ENCODE assay signal across 8 mouse cellular contexts in genomic region chr1:34472427-34473300, GRCm38 (mm10). TPM values are rescaled to one million over a fixed set of nuclear protein-coding genes. Genes with fewer than 3 reads are reported as not detected.
DNase-seq lines count a peak whose midpoint lies in the region; ATAC-seq and TF ChIP-seq lines count a peak whose summit lies in the region.

No protein-coding gene starts in this region.

- 2% methylated on average over 42 of the region's 43 CpGs for WGBS in forebrain, embryonic 11.5 days
- WGBS in limb, embryonic 14.5 days = 2% methylated on average over 40 of the region's 43 CpGs
- 1% methylated on average over 33 of the region's 43 CpGs for WGBS in midbrain, embryonic 13.5 days
- under 1% methylated on average over 41 of the region's 43 CpGs for WGBS in stomach, embryonic 15.5 days

- H3K27me3 ChIP-seq in E14TG2a.4 (ENCODE audit: insufficient read depth, low read length) = peaks cover 53% of the 10 kb centered on the region
- peaks cover 10% of the 10 kb centered on the region for H3K27me3 ChIP-seq in forebrain, embryonic 11.5 days (ENCODE audit: control insufficient read depth, insufficient read depth, low read length)
- H3K27me3 ChIP-seq in limb, embryonic 14.5 days (ENCODE audit: control insufficient read depth, insufficient read depth, low read length) = no peaks in the 10 kb centered on the region; the same call in 1 of the 2 replicates
- peaks cover 40% of the 10 kb centered on the region for H3K27me3 ChIP-seq in midbrain, embryonic 13.5 days
- H3K27me3 ChIP-seq in stomach, embryonic 15.5 days (replicated peaks) = no peaks in the 10 kb centered on the region

- peak overlapping the region; percentile 53 for H3K9ac ChIP-seq in forebrain, embryonic 11.5 days (ENCODE audit: low read length)
- H3K9ac ChIP-seq in limb, embryonic 14.5 days (ENCODE audit: low read depth, low read length, severe bottlenecking) = peak overlapping the region; percentile 57
- peak overlapping the region; percentile 59 for H3K9ac ChIP-seq in midbrain, embryonic 13.5 days (replicated peaks)
- peak overlapping the region; percentile 34; the same call in 1 of the 2 replicates for H3K9ac ChIP-seq in stomach, embryonic 15.5 days

- no peak for TF ChIP-seq CTCF in E14TG2a.4 (conservative IDR thresholded peaks at IDR 0.05; ENCODE audit: low read length)

- DNase-seq in forebrain, embryonic 11.5 days (ENCODE audit: low spot score) = peak; percentile 58
- peak; percentile 36 for DNase-seq in heart, postnatal 4 days
- DNase-seq in limb, embryonic 14.5 days (ENCODE audit: low spot score) = peak; percentile 38
- no peak for DNase-seq in left cerebral cortex, adult 11 months (ENCODE audit: low spot score)

- peaks cover 42% of the 10 kb centered on the region for H3K4me1 ChIP-seq in E14TG2a.4 (replicated peaks; ENCODE audit: low read depth, low read length)
- H3K4me1 ChIP-seq in forebrain, embryonic 11.5 days (replicated peaks; ENCODE audit: control insufficient read depth, insufficient read depth, low read length) = peaks cover 2% of the 10 kb centered on the region; the same call in 1 of the 2 replicates
- H3K4me1 ChIP-seq in limb, embryonic 14.5 days (ENCODE audit: control insufficient read depth, insufficient read depth, low read length) = peaks cover 5% of the 10 kb centered on the region; the same call in 1 of the 2 replicates
- peaks cover 14% of the 10 kb centered on the region for H3K4me1 ChIP-seq in midbrain, embryonic 13.5 days (replicated peaks)
- 0 out of 2 replicates have a peak, but pooled peaks cover 7% of the 10 kb centered on the region for H3K4me1 ChIP-seq in stomach, embryonic 15.5 days

- H3K36me3 ChIP-seq in E14TG2a.4 (ENCODE audit: insufficient read depth, low read length) = no peaks in the 10 kb centered on the region
- H3K36me3 ChIP-seq in forebrain, embryonic 11.5 days (ENCODE audit: control insufficient read depth, insufficient read depth, low read length) = no peaks in the 10 kb centered on the region
- no peaks in the 10 kb centered on the region for H3K36me3 ChIP-seq in limb, embryonic 14.5 days (ENCODE audit: control insufficient read depth, insufficient read depth, low read length)
- H3K36me3 ChIP-seq in midbrain, embryonic 13.5 days = no peaks in the 10 kb centered on the region
- no peaks in the 10 kb centered on the region for H3K36me3 ChIP-seq in stomach, embryonic 15.5 days

- peak overlapping the region; percentile 78 for H3K4me3 ChIP-seq in E14TG2a.4 (replicated peaks; ENCODE audit: low read length)
- H3K4me3 ChIP-seq in forebrain, embryonic 11.5 days (ENCODE audit: low read depth, low read length) = peak overlapping the region; percentile 41
- peak overlapping the region; percentile 55 for H3K4me3 ChIP-seq in limb, embryonic 14.5 days (replicated peaks; ENCODE audit: low read length)
- H3K4me3 ChIP-seq in midbrain, embryonic 13.5 days (replicated peaks) = peak overlapping the region; percentile 45
- peak overlapping the region; percentile 58 for H3K4me3 ChIP-seq in stomach, embryonic 15.5 days (replicated peaks)

- no peak for TF ChIP-seq POLR2A in limb, embryonic 14.5 days (IDR thresholded peaks at IDR 0.05; ENCODE audit: borderline replicate concordance, extremely low read depth, insufficient read depth, insufficient read length)

- H3K4me2 ChIP-seq in forebrain, embryonic 11.5 days (ENCODE audit: low read depth, low read length, severe bottlenecking) = peak overlapping the region; percentile 92
- peak overlapping the region; percentile 94 for H3K4me2 ChIP-seq in limb, embryonic 14.5 days (replicated peaks; ENCODE audit: low read depth, low read length, severe bottlenecking)
- peak overlapping the region; percentile 90 for H3K4me2 ChIP-seq in midbrain, embryonic 13.5 days (replicated peaks)
- H3K4me2 ChIP-seq in stomach, embryonic 15.5 days = peak overlapping the region; percentile 98

- no peaks in the 10 kb centered on the region for H3K9me3 ChIP-seq in E14TG2a.4 (ENCODE audit: low read length)
- H3K9me3 ChIP-seq in forebrain, embryonic 11.5 days (ENCODE audit: control insufficient read depth, low read length) = no peaks in the 10 kb centered on the region
- H3K9me3 ChIP-seq in limb, embryonic 14.5 days (ENCODE audit: control insufficient read depth, low read length) = no peaks in the 10 kb centered on the region
- H3K9me3 ChIP-seq in midbrain, embryonic 13.5 days = no peaks in the 10 kb centered on the region
- no peaks in the 10 kb centered on the region for H3K9me3 ChIP-seq in stomach, embryonic 15.5 days

- peak; percentile 87 for ATAC-seq in activated CD4-positive, CD25-positive, alpha-beta regulatory T cell, adult 4 months
- peak; percentile 63 for ATAC-seq in forebrain, embryonic 11.5 days (replicated peaks; ENCODE audit: low FRiP score)
- ATAC-seq in limb, embryonic 14.5 days (ENCODE audit: low FRiP score, low read depth) = peak; percentile 71
- peak; percentile 60 for ATAC-seq in midbrain, embryonic 13.5 days
- peak; percentile 66; the same call in 1 of the 2 replicates for ATAC-seq in stomach, embryonic 15.5 days (ENCODE audit: insufficient read depth, low FRiP score, low read depth)

- no peak overlapping the region for H3K27ac ChIP-seq in forebrain, embryonic 11.5 days (ENCODE audit: low read depth, low read length)
- no peak overlapping the region for H3K27ac ChIP-seq in limb, embryonic 14.5 days (replicated peaks; ENCODE audit: low read depth, low read length)
- H3K27ac ChIP-seq in midbrain, embryonic 13.5 days = no peak overlapping the region
- no peak overlapping the region for H3K27ac ChIP-seq in stomach, embryonic 15.5 days

RNA-seq across cellular contexts. Expression of gene Ptpn18, which starts 13.1 kb away (rescaled TPM):
- polyA plus RNA-seq in activated CD4-positive, CD25-positive, alpha-beta regulatory T cell, adult 4 months (2017; shearing (Covaris generic)) = 100 to 1,000 TPM; 175 to 257 TPM
- 4.6 and 7.0 TPM in 2 replicates for polyA plus RNA-seq in forebrain, embryonic 11.5 days (2014; fragmentation: Nextera tagmentation; extraction: Ambion mirVana)
- 1 to 10 TPM; 7.8 to 9.3 TPM for total RNA-seq in heart, postnatal 4 days (2021)
- 28.6 and 35.4 TPM in 2 replicates for polyA plus RNA-seq in limb, embryonic 14.5 days (2012; rRNA removed)
- 20.6 and 21.7 TPM in 2 replicates for polyA plus RNA-seq in limb, embryonic 14.5 days (2014; fragmentation: Nextera tagmentation; extraction: Ambion mirVana)
- 6.0 and 6.2 TPM in 2 replicates for polyA plus RNA-seq in midbrain, embryonic 13.5 days (2015; fragmentation: Nextera tagmentation; extraction: Ambion mirVana)
- 28.8 and 33.1 TPM in 2 replicates for polyA plus RNA-seq in stomach, embryonic 15.5 days (2015; fragmentation: Nextera tagmentation; extraction: Ambion mirVana)

RNA-seq across cellular contexts. Expression of gene Prss39, which starts 25.5 kb away (rescaled TPM):
- polyA plus RNA-seq in activated CD4-positive, CD25-positive, alpha-beta regulatory T cell, adult 4 months (2017; shearing (Covaris generic)) = under 1 TPM in 1 of 2 experiments, not detected in 1; 0.44 TPM
- not detected in 2 replicates for polyA plus RNA-seq in forebrain, embryonic 11.5 days (2014; fragmentation: Nextera tagmentation; extraction: Ambion mirVana)
- total RNA-seq in heart, postnatal 4 days (2021) = not detected
- not detected in 2 replicates for polyA plus RNA-seq in limb, embryonic 14.5 days (2012; rRNA removed)
- polyA plus RNA-seq in limb, embryonic 14.5 days (2014; fragmentation: Nextera tagmentation; extraction: Ambion mirVana) = not detected in 2 replicates
- not detected in 2 replicates for polyA plus RNA-seq in midbrain, embryonic 13.5 days (2015; fragmentation: Nextera tagmentation; extraction: Ambion mirVana)
- polyA plus RNA-seq in stomach, embryonic 15.5 days (2015; fragmentation: Nextera tagmentation; extraction: Ambion mirVana) = not detected in 2 replicates

RNA-seq across cellular contexts. Expression of gene Imp4, which starts 33.0 kb away (rescaled TPM):
- polyA plus RNA-seq in activated CD4-positive, CD25-positive, alpha-beta regulatory T cell, adult 4 months (2017; shearing (Covaris generic)) = 100 to 1,000 TPM; 105 to 131 TPM
- polyA plus RNA-seq in forebrain, embryonic 11.5 days (2014; fragmentation: Nextera tagmentation; extraction: Ambion mirVana) = 87.0 and 92.6 TPM in 2 replicates
- total RNA-seq in heart, postnatal 4 days (2021) = 10 to 100 TPM; 43.4 to 46.3 TPM
- 39.9 and 44.1 TPM in 2 replicates for polyA plus RNA-seq in limb, embryonic 14.5 days (2012; rRNA removed)
- polyA plus RNA-seq in limb, embryonic 14.5 days (2014; fragmentation: Nextera tagmentation; extraction: Ambion mirVana) = 79.9 and 84.7 TPM in 2 replicates
- polyA plus RNA-seq in midbrain, embryonic 13.5 days (2015; fragmentation: Nextera tagmentation; extraction: Ambion mirVana) = 62.6 and 63.1 TPM in 2 replicates
- polyA plus RNA-seq in stomach, embryonic 15.5 days (2015; fragmentation: Nextera tagmentation; extraction: Ambion mirVana) = 83.6 and 84.8 TPM in 2 replicates

RNA-seq across cellular contexts. Expression of gene Ccdc115, which starts 33.2 kb away (rescaled TPM):
- polyA plus RNA-seq in activated CD4-positive, CD25-positive, alpha-beta regulatory T cell, adult 4 months (2017; shearing (Covaris generic)) = 10 to 100 TPM; 35.5 to 37.9 TPM
- polyA plus RNA-seq in forebrain, embryonic 11.5 days (2014; fragmentation: Nextera tagmentation; extraction: Ambion mirVana) = 68.9 and 71.6 TPM in 2 replicates
- total RNA-seq in heart, postnatal 4 days (2021) = 10 to 100 TPM; 16.4 to 19.9 TPM
- 49.0 and 51.2 TPM in 2 replicates for polyA plus RNA-seq in limb, embryonic 14.5 days (2012; rRNA removed)
- 51.6 and 53.4 TPM in 2 replicates for polyA plus RNA-seq in limb, embryonic 14.5 days (2014; fragmentation: Nextera tagmentation; extraction: Ambion mirVana)
- 73.2 and 77.3 TPM in 2 replicates for polyA plus RNA-seq in midbrain, embryonic 13.5 days (2015; fragmentation: Nextera tagmentation; extraction: Ambion mirVana)
- 52.6 and 55.5 TPM in 2 replicates for polyA plus RNA-seq in stomach, embryonic 15.5 days (2015; fragmentation: Nextera tagmentation; extraction: Ambion mirVana)
